Mouse (Mus musculus): ENCODE results near the gene Vamp2. TPM values are rescaled to one million over a fixed set of nuclear protein-coding genes. Genes with fewer than 3 reads are reported as not detected.
"Not testable (repeated sequence)": the region's sequence is repeated elsewhere in the genome, so short reads cannot be mapped to it uniquely, and the experiment has no call there.

The Vamp2 gene
- polyA plus RNA-seq, 1 experiment from 2014 or later, result 79.9 TPM

DNA sequence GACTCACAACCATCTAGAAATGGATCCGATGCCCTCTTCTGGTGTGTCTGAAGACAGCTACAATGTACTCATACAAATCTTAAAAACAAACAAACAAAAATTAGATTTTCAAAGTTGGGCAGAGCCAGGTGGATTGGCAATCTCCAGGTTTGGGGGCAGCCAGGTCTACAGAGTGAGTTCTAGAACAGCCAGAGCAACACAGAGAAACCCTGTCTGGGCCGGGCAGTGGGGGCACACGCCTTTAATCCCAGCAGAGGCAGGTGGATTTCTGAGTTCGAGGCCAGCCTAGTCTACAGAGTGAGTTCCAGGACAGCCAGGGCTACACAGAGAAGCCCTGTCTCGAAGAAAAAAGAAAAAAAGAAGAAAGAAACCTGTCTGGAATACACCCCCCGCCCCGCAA lies 5.6 kb downstream of the Vamp2 start:
- H3K4me3 ChIP-seq (replicated peaks; ENCODE audit: low read length); H3K27me3 ChIP-seq (ENCODE audit: control insufficient read depth, insufficient read depth, low read length); H3K4me2 ChIP-seq (ENCODE audit: low read depth, low read length); H3K9ac ChIP-seq (ENCODE audit: low read length); ATAC-seq (ENCODE audit: insufficient read depth, low FRiP score); H3K9me3 ChIP-seq (replicated peaks; ENCODE audit: control insufficient read depth, low read length); H3K36me3 ChIP-seq (ENCODE audit: control insufficient read depth, insufficient read depth, low read length): not testable (repeated sequence)
- peaks cover 39% of the 10 kb centered on the region for H3K4me1 ChIP-seq (ENCODE audit: control insufficient read depth, insufficient read depth, low read length)
- WGBS, result 84% methylated on average over 7 of the region's 7 CpGs
- peak overlapping the region; percentile 92; the same call in 1 of the 2 replicates for H3K27ac ChIP-seq (ENCODE audit: low read length)

GRCm38 (mm10) chr11:69094697-69095429 lies 6.6 kb downstream of the Vamp2 start, which contains the start of gene Per1:
TSS of gene Per1 (plus strand) at chr11:69095217.
- under 1% methylated on average over 37 of the region's 37 CpGs for WGBS
- Histone ChIP-seq H3K27ac (ENCODE audit: low read length) (peak within 1 kb of the TSS; percentile 96), H3K36me3 (ENCODE audit: control insufficient read depth, insufficient read depth, low read length) (peaks cover 4% of the 10 kb centered on the region; the same call in 1 of the 2 replicates), H3K27me3 (ENCODE audit: control insufficient read depth, insufficient read depth, low read length) (no peaks in the 10 kb centered on the region), H3K4me3 (replicated peaks; ENCODE audit: low read length) (peak within 1 kb of the TSS; percentile 57), H3K4me2 (ENCODE audit: low read depth, low read length) (peak within 1 kb of the TSS; percentile 96), H3K9ac (ENCODE audit: low read length) (peak within 1 kb of the TSS; percentile 76), H3K4me1 (ENCODE audit: control insufficient read depth, insufficient read depth, low read length) (peaks cover 41% of the 10 kb centered on the region), H3K9me3 (replicated peaks; ENCODE audit: control insufficient read depth, low read length) (no peaks in the 10 kb centered on the region)
- ATAC-seq (ENCODE audit: insufficient read depth, low FRiP score), result peak; percentile 92

- ATAC-seq (ENCODE audit: insufficient read depth, low FRiP score), result no peak
- H3K9ac ChIP-seq (ENCODE audit: low read length), result peak overlapping the region; percentile 76
- H3K9me3 ChIP-seq (replicated peaks; ENCODE audit: control insufficient read depth, low read length), result no peaks in the 10 kb centered on the region
- peak overlapping the region; percentile 96 for H3K27ac ChIP-seq (ENCODE audit: low read length)
- H3K4me3 ChIP-seq (replicated peaks; ENCODE audit: low read length), result peak overlapping the region; percentile 57
- no peaks in the 10 kb centered on the region for H3K27me3 ChIP-seq (ENCODE audit: control insufficient read depth, insufficient read depth, low read length)
- peak overlapping the region; percentile 96 for H3K4me2 ChIP-seq (ENCODE audit: low read depth, low read length)
- peaks cover 4% of the 10 kb centered on the region; the same call in 1 of the 2 replicates for H3K36me3 ChIP-seq (ENCODE audit: control insufficient read depth, insufficient read depth, low read length)
- H3K4me1 ChIP-seq (ENCODE audit: control insufficient read depth, insufficient read depth, low read length), result peaks cover 41% of the 10 kb centered on the region
- 2% methylated on average over 27 of the region's 27 CpGs for WGBS
Measured at GRCm38 (mm10) chr11:69095511-69096231, 7.4 kb downstream of the Vamp2 start.

DNA sequence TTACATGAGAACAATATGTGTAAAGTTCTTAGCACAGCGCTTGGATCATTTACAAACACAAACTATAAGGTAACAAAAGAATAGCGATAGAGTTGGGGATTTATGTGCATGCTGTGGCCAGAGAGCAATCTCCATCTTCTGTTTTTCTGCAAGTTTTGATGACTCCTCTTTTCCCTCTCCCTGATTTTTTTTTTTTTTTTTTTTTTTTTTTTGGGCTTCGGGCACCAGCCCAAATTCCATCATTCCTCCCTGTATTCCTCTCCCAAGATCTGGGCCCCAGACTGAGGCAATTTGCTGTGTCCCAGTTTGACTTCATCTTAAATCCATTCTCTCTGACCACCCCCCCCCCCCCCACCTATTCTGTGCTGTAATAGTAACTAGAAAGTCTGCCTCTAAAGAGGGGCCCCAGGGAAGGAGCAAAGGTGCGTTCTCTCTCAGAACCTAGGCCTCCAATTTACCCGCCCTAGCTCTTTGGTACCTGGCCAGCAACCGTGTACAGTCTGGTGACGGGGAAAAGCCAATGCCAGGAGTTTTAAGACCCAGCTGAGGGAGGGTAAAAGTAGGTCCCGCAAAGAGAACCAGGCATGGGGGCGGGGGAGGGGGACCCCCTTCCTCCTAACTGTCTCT lies 8.2 kb downstream of the Vamp2 start:
- peak overlapping the region; percentile 57 for H3K4me3 ChIP-seq (replicated peaks; ENCODE audit: low read length)
- peaks cover 41% of the 10 kb centered on the region for H3K4me1 ChIP-seq (ENCODE audit: control insufficient read depth, insufficient read depth, low read length)
- H3K27me3 ChIP-seq (ENCODE audit: control insufficient read depth, insufficient read depth, low read length), result no peaks in the 10 kb centered on the region
- peaks cover 10% of the 10 kb centered on the region; the same call in 1 of the 2 replicates for H3K36me3 ChIP-seq (ENCODE audit: control insufficient read depth, insufficient read depth, low read length)
- 6% methylated on average over 9 of the region's 9 CpGs for WGBS
- H3K4me2 ChIP-seq (ENCODE audit: low read depth, low read length), result peak overlapping the region; percentile 96
- ATAC-seq (ENCODE audit: insufficient read depth, low FRiP score), result no peak
- H3K9me3 ChIP-seq (replicated peaks; ENCODE audit: control insufficient read depth, low read length), result no peaks in the 10 kb centered on the region
- H3K9ac ChIP-seq (ENCODE audit: low read length), result peak overlapping the region; percentile 76
- peak overlapping the region; percentile 96 for H3K27ac ChIP-seq (ENCODE audit: low read length)

GRCm38 (mm10) chr11:69096987-69097900 lies 9.0 kb downstream of the Vamp2 start:
- Histone ChIP-seq H3K9me3 (replicated peaks; ENCODE audit: control insufficient read depth, low read length) (no peaks in the 10 kb centered on the region), H3K9ac (ENCODE audit: low read length) (peak overlapping the region; percentile 76), H3K27ac (ENCODE audit: low read length) (peak overlapping the region; percentile 96), H3K27me3 (ENCODE audit: control insufficient read depth, insufficient read depth, low read length) (no peaks in the 10 kb centered on the region), H3K4me2 (ENCODE audit: low read depth, low read length) (peak overlapping the region; percentile 96), H3K36me3 (ENCODE audit: control insufficient read depth, insufficient read depth, low read length) (peaks cover 17% of the 10 kb centered on the region; the same call in 1 of the 2 replicates), H3K4me3 (replicated peaks; ENCODE audit: low read length) (peak overlapping the region; percentile 57), H3K4me1 (ENCODE audit: control insufficient read depth, insufficient read depth, low read length) (peaks cover 41% of the 10 kb centered on the region)
- peak; percentile 65 for ATAC-seq (ENCODE audit: insufficient read depth, low FRiP score)
- 2% methylated on average over 29 of the region's 29 CpGs for WGBS

GRCm38 (mm10) chr11:69098039-69098761 lies 9.9 kb downstream of the Vamp2 start:
- peaks cover 38% of the 10 kb centered on the region for H3K4me1 ChIP-seq (ENCODE audit: control insufficient read depth, insufficient read depth, low read length)

DNA sequence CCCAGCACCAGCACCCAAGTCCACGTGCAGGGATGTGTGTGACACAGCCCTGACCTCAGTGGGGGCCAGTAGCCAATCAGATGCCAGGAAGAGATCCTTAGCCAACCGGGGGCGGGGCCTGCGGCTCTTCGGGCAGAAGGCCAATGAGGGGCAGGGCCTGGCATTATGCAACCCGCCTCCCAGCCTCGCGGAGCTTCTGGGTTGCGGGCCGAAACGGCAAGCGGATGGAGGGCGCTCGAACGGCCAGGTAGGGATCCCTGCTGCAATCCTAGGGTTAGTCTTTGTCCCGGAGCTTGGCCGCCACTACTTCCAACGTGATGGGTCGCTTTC lies 10.4 kb downstream of the Vamp2 start:
- Histone ChIP-seq H3K4me2 (ENCODE audit: low read depth, low read length) (peak overlapping the region; percentile 96), H3K9me3 (replicated peaks; ENCODE audit: control insufficient read depth, low read length) (no peaks in the 10 kb centered on the region), H3K27me3 (ENCODE audit: control insufficient read depth, insufficient read depth, low read length) (no peaks in the 10 kb centered on the region), H3K9ac (ENCODE audit: low read length) (peak overlapping the region; percentile 81), H3K4me3 (replicated peaks; ENCODE audit: low read length) (peak overlapping the region; percentile 57), H3K4me1 (ENCODE audit: control insufficient read depth, insufficient read depth, low read length) (peaks cover 38% of the 10 kb centered on the region), H3K36me3 (ENCODE audit: control insufficient read depth, insufficient read depth, low read length) (peaks cover 19% of the 10 kb centered on the region; the same call in 1 of the 2 replicates), H3K27ac (ENCODE audit: low read length) (peak overlapping the region; percentile 96)
- peak; percentile 15 for ATAC-seq (ENCODE audit: insufficient read depth, low FRiP score)
- under 1% methylated on average over 19 of the region's 19 CpGs for WGBS

More at GRCm38 (mm10) chr11:69098039-69098761, 9.9 kb downstream of the Vamp2 start:
- Histone ChIP-seq H3K27me3 (ENCODE audit: control insufficient read depth, insufficient read depth, low read length) (no peaks in the 10 kb centered on the region), H3K4me2 (ENCODE audit: low read depth, low read length) (peak overlapping the region; percentile 96), H3K27ac (ENCODE audit: low read length) (peak overlapping the region; percentile 96), H3K36me3 (ENCODE audit: control insufficient read depth, insufficient read depth, low read length) (peaks cover 14% of the 10 kb centered on the region; the same call in 1 of the 2 replicates), H3K4me3 (replicated peaks; ENCODE audit: low read length) (peak overlapping the region; percentile 57), H3K9me3 (replicated peaks; ENCODE audit: control insufficient read depth, low read length) (no peaks in the 10 kb centered on the region), H3K9ac (ENCODE audit: low read length) (peak overlapping the region; percentile 70)
- 21% methylated on average over 8 of the region's 8 CpGs for WGBS
- no peak for ATAC-seq (ENCODE audit: insufficient read depth, low FRiP score)

Measured in stomach, embryonic 16.5 days (tissue).